Mouse (Mus musculus): ENCODE data around the gene Mrpl58. TPM values are rescaled to one million over a fixed set of nuclear protein-coding genes. Genes with fewer than 3 reads are reported as not detected.
"Not testable (repeated sequence)": the region's sequence is repeated elsewhere in the genome, so short reads cannot be mapped to it uniquely, and the experiment has no call there.

Gene Mrpl58
- polyA plus RNA-seq, 1 experiment from 2014 or later, result 162 TPM

DNA sequence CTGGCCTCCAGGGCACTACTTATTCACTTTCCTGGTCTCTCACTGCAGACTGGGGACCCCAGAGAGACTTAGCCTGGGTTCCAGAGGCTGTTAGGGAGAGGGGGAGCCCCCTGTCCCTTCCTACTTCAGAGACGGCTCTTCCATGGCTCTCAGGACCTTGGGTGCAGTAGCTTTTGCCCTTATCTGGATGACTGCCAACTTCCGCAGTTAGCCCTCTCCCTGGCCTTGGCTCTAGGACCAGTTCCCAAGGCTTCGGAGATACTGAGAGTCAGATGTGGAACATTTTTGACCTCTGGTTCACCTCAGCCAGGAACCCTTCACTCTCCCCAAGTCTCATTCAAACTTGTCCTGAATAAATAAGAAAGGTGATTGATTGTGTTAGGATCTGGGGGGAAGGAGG lies 43.4 kb downstream of the Mrpl58 start:
- H3K9ac ChIP-seq, result no peak overlapping the region
- no peak overlapping the region for H3K4me3 ChIP-seq
- H3K36me3 ChIP-seq, result no peaks in the 10 kb centered on the region
- no peaks in the 10 kb centered on the region for H3K27me3 ChIP-seq (replicated peaks)
- peak overlapping the region; percentile 12; the same call in 1 of the 2 replicates for H3K4me2 ChIP-seq
- no peaks in the 10 kb centered on the region for H3K9me3 ChIP-seq (replicated peaks)
- peaks cover 23% of the 10 kb centered on the region for H3K4me1 ChIP-seq (replicated peaks)
- 13% methylated on average over 3 of the region's 3 CpGs for WGBS
- peak overlapping the region; percentile 10; the same call in 1 of the 2 replicates for H3K27ac ChIP-seq (ENCODE audit: poor library complexity, severe bottlenecking)
- ATAC-seq (ENCODE audit: insufficient number of reproducible peaks, low FRiP score), result peak; percentile 10; the same call in 1 of the 2 replicates

- Histone ChIP-seq H3K4me2 (no peak overlapping the region), H3K36me3 (no peaks in the 10 kb centered on the region), H3K4me1 (replicated peaks) (peaks cover 23% of the 10 kb centered on the region), H3K9me3 (replicated peaks) (no peaks in the 10 kb centered on the region), H3K4me3 (no peak overlapping the region), H3K27ac (ENCODE audit: poor library complexity, severe bottlenecking) (peak overlapping the region; percentile 4; the same call in 1 of the 2 replicates), H3K27me3 (replicated peaks) (no peaks in the 10 kb centered on the region), H3K9ac (no peak overlapping the region)
- ATAC-seq (ENCODE audit: insufficient number of reproducible peaks, low FRiP score), result no peak
- WGBS, result 78% methylated on average over 11 of the region's 11 CpGs
Observed at GRCm38 (mm10) chr11:115447321-115447885, 43.9 kb downstream of the Mrpl58 start.

DNA sequence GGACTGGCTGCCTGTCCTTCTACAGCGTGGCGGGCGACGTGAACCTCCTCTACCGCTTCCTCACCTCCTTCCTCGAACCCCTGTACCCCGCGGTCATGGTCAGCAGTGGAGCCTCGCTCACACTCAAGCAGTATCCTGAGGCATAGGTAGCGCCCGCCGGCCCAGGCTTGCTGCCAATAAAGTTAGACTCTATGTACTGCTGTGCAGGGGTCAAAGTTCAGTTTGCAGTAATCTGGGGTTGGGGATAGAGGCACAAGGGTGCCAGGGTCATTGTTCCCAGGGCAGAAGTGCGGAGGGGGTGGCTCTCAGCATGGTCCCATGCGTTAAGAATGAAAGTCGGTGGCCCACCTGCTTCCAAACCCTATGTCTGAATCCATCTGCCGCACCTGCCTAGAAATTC lies 44.5 kb downstream of the Mrpl58 start:
- H3K27ac ChIP-seq (ENCODE audit: poor library complexity, severe bottlenecking), result no peak overlapping the region
- H3K4me3 ChIP-seq, result no peak overlapping the region
- H3K4me1 ChIP-seq (replicated peaks), result peaks cover 23% of the 10 kb centered on the region
- ATAC-seq (ENCODE audit: insufficient number of reproducible peaks, low FRiP score), result no peak
- no peaks in the 10 kb centered on the region for H3K27me3 ChIP-seq (replicated peaks)
- 86% methylated on average over 16 of the region's 16 CpGs for WGBS
- H3K9me3 ChIP-seq (replicated peaks), result no peaks in the 10 kb centered on the region
- no peak overlapping the region for H3K4me2 ChIP-seq
- H3K36me3 ChIP-seq, result no peaks in the 10 kb centered on the region
- H3K9ac ChIP-seq, result no peak overlapping the region

- 64% methylated on average over 7 of the region's 7 CpGs for WGBS
- H3K27ac ChIP-seq (ENCODE audit: poor library complexity, severe bottlenecking), result no peak overlapping the region
- H3K27me3 ChIP-seq (replicated peaks), result no peaks in the 10 kb centered on the region
- H3K9me3 ChIP-seq (replicated peaks), result no peaks in the 10 kb centered on the region
- ATAC-seq (ENCODE audit: insufficient number of reproducible peaks, low FRiP score), result no peak
- peaks cover 30% of the 10 kb centered on the region for H3K4me1 ChIP-seq (replicated peaks)
- H3K4me3 ChIP-seq, result no peak overlapping the region
- no peaks in the 10 kb centered on the region for H3K36me3 ChIP-seq
- H3K4me2 ChIP-seq, result no peak overlapping the region
- no peak overlapping the region for H3K9ac ChIP-seq
Observed at GRCm38 (mm10) chr11:115448998-115449397, 45.4 kb downstream of the Mrpl58 start.

DNA sequence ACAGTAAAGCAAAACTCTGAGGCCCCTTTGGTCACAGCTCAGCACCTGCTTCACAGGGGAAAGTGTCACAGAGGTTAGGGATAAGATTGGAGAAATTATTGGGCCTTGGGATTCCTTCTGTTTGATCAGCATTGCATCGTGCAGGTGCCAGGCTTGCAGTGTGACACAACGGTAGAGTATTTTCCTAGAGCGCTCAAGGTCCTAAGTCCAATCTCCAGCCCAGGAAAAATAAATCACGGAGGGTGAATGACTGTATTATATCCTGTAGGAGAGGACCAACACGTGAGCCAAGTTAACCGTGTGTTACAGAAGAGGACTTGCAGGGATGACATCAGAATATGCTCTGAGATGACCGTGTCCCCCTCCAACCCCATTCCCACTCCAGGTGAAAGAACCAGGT lies 46.6 kb downstream of the Mrpl58 start:
- Histone ChIP-seq H3K4me2 (no peak overlapping the region), H3K9me3 (replicated peaks) (no peaks in the 10 kb centered on the region), H3K36me3 (no peaks in the 10 kb centered on the region), H3K4me3 (no peak overlapping the region), H3K27ac (ENCODE audit: poor library complexity, severe bottlenecking) (no peak overlapping the region), H3K27me3 (replicated peaks) (no peaks in the 10 kb centered on the region), H3K4me1 (replicated peaks) (peaks cover 30% of the 10 kb centered on the region), H3K9ac (no peak overlapping the region)
- no peak for ATAC-seq (ENCODE audit: insufficient number of reproducible peaks, low FRiP score)
- 84% methylated on average over 7 of the region's 7 CpGs for WGBS

DNA sequence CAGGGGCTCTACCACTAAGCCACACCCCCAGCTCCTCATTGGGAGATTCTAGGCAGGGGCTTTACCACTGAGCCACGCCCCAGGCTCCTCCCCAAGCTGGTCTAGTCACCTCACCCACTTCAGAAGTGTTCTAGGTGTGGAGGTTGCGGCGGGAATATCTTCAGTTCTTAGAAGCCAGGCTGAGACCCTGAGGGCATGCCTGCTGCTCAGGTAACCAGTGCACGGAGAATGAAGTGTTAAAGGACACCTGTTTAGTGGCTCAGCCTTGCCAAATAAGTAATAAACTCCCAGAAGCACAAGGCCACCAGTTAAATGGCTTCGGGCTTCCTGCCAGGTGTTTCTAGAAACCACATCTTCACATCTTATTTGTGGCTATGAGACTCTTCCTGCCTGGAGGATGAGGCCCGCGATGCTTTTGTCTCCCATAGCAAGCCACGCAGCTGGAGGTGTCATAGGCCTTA lies 48.3 kb downstream of the Mrpl58 start:
- Histone ChIP-seq H3K27me3 (replicated peaks) (no peaks in the 10 kb centered on the region), H3K27ac (ENCODE audit: poor library complexity, severe bottlenecking) (no peak overlapping the region), H3K4me2 (no peak overlapping the region), H3K4me1 (replicated peaks) (peaks cover 24% of the 10 kb centered on the region), H3K4me3 (no peak overlapping the region), H3K36me3 (no peaks in the 10 kb centered on the region), H3K9ac (no peak overlapping the region), H3K9me3 (replicated peaks) (0 out of 2 replicates have a peak, but pooled peaks cover 3% of the 10 kb centered on the region)
- WGBS, result 84% methylated on average over 8 of the region's 8 CpGs
- no peak for ATAC-seq (ENCODE audit: insufficient number of reproducible peaks, low FRiP score)

GRCm38 (mm10) chr11:115452281-115452860 lies 48.8 kb downstream of the Mrpl58 start:
- H3K9ac ChIP-seq, result no peak overlapping the region
- no peaks in the 10 kb centered on the region for H3K27me3 ChIP-seq (replicated peaks)
- H3K4me3 ChIP-seq, result no peak overlapping the region
- 82% methylated on average over 7 of the region's 7 CpGs for WGBS
- no peak overlapping the region for H3K27ac ChIP-seq (ENCODE audit: poor library complexity, severe bottlenecking)
- H3K4me2 ChIP-seq, result no peak overlapping the region
- H3K36me3 ChIP-seq, result no peaks in the 10 kb centered on the region
- peaks cover 24% of the 10 kb centered on the region for H3K4me1 ChIP-seq (replicated peaks)
- 0 out of 2 replicates have a peak, but pooled peaks cover 3% of the 10 kb centered on the region for H3K9me3 ChIP-seq (replicated peaks)
- ATAC-seq (ENCODE audit: insufficient number of reproducible peaks, low FRiP score), result no peak

- no peak for ATAC-seq (ENCODE audit: insufficient number of reproducible peaks, low FRiP score)
- no peak overlapping the region for H3K27ac ChIP-seq (ENCODE audit: poor library complexity, severe bottlenecking)
- H3K4me2 ChIP-seq, result no peak overlapping the region
- H3K36me3 ChIP-seq, result no peaks in the 10 kb centered on the region
- 0 out of 2 replicates have a peak, but pooled peaks cover 3% of the 10 kb centered on the region for H3K9me3 ChIP-seq (replicated peaks)
- peaks cover 24% of the 10 kb centered on the region for H3K4me1 ChIP-seq (replicated peaks)
- WGBS, result 50% methylated on average over 4 of the region's 4 CpGs
- H3K9ac ChIP-seq, result 0 out of 2 replicates have a peak overlapping the region, but pooled peaks have one; percentile 3
- no peak overlapping the region for H3K4me3 ChIP-seq
- no peaks in the 10 kb centered on the region for H3K27me3 ChIP-seq (replicated peaks)
Observed at GRCm38 (mm10) chr11:115453306-115453705, 49.8 kb downstream of the Mrpl58 start.

- H3K36me3 ChIP-seq; H3K9ac ChIP-seq; H3K4me3 ChIP-seq; H3K27ac ChIP-seq (ENCODE audit: poor library complexity, severe bottlenecking); H3K4me2 ChIP-seq; H3K9me3 ChIP-seq (replicated peaks); ATAC-seq (ENCODE audit: insufficient number of reproducible peaks, low FRiP score); H3K27me3 ChIP-seq (replicated peaks): not testable (repeated sequence)
- H3K4me1 ChIP-seq (replicated peaks), result peaks cover 18% of the 10 kb centered on the region
- WGBS, result 88% methylated on average over 6 of the region's 6 CpGs
Observed at GRCm38 (mm10) chr11:115454822-115455221, 51.3 kb downstream of the Mrpl58 start.

- H3K9me3 ChIP-seq (replicated peaks), result 0 out of 2 replicates have a peak, but pooled peaks cover 3% of the 10 kb centered on the region
- H3K36me3 ChIP-seq, result no peaks in the 10 kb centered on the region
- no peak overlapping the region for H3K4me2 ChIP-seq
- no peak overlapping the region for H3K4me3 ChIP-seq
- WGBS, result 86% methylated on average over 15 of the region's 15 CpGs
- ATAC-seq (ENCODE audit: insufficient number of reproducible peaks, low FRiP score), result no peak
- no peaks in the 10 kb centered on the region for H3K27me3 ChIP-seq (replicated peaks)
- peaks cover 18% of the 10 kb centered on the region for H3K4me1 ChIP-seq (replicated peaks)
- H3K27ac ChIP-seq (ENCODE audit: poor library complexity, severe bottlenecking), result no peak overlapping the region
- no peak overlapping the region for H3K9ac ChIP-seq
Observed at GRCm38 (mm10) chr11:115455619-115456018, 52.1 kb downstream of the Mrpl58 start.

DNA sequence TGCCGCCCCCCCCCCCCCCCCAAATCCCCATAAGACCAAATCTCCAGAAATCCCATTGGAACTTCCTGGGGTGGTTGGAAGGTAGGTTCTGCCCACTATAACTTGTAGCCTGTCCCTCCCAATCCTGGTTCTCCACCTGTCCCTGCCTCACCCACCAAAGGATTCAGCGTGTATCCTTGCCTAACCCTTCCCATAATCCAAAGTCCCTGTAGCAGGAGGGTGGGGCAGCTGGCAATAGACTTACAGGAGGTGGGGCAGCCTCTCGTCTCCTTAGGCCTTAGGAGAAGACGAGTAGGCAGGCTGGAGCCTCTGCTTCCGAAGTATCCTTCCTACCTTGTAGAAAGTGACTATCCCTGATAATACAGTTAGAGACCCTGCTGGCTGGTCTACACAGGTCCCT lies 52.6 kb downstream of the Mrpl58 start:
- Histone ChIP-seq H3K9ac (no peak overlapping the region), H3K27ac (ENCODE audit: poor library complexity, severe bottlenecking) (no peak overlapping the region), H3K36me3 (no peaks in the 10 kb centered on the region), H3K9me3 (replicated peaks) (0 out of 2 replicates have a peak, but pooled peaks cover 3% of the 10 kb centered on the region), H3K4me3 (no peak overlapping the region), H3K4me1 (replicated peaks) (peaks cover 18% of the 10 kb centered on the region), H3K4me2 (no peak overlapping the region), H3K27me3 (replicated peaks) (no peaks in the 10 kb centered on the region)
- no peak for ATAC-seq (ENCODE audit: insufficient number of reproducible peaks, low FRiP score)
- WGBS, result 82% methylated on average over 5 of the region's 5 CpGs

All from heart, embryonic 12.5 days (tissue).